Mouse (Mus musculus): ENCODE measurements around the gene Vcam1.

DNA sequence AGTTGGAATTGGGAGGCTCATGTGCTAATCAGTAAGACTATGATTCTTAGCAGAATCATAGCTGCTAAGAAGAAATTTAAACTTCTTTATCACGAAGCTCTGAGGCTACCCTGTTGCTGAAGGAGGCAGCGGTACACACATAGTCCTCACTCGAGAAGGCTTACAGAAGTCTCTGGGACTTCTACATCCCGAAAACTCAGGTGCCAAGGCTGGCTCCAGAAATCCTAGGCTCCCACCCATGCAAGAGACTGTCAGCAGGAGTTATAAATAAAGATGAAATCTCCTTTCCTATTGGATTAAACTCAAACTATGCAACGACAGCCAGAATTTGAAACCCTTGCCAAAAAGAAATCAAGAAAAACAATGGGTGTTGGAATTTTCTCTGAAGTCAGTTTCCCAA, 42.0 kb upstream of the Vcam1 start:
- TF ChIP-seq CTCF (IDR thresholded peaks at IDR 0.05; ENCODE audit: low read depth, low read length) (no peak), POLR2A (IDR thresholded peaks at IDR 0.05; ENCODE audit: extremely low read depth, insufficient read depth, low read length) (no peak)
